Mouse (Mus musculus) lung, postnatal 4 days (tissue): ENCODE measurements around the gene Il17f.
"Not testable (repeated sequence)": the region's sequence is repeated elsewhere in the genome, so short reads cannot be mapped to it uniquely, and the experiment has no call there.

ENCODE experiments used
- DNase-seq, 2 experiments: peaks; one replicate each; pipeline ENCODE4 v3.0.0; 2021

The Il17f gene

DNA sequence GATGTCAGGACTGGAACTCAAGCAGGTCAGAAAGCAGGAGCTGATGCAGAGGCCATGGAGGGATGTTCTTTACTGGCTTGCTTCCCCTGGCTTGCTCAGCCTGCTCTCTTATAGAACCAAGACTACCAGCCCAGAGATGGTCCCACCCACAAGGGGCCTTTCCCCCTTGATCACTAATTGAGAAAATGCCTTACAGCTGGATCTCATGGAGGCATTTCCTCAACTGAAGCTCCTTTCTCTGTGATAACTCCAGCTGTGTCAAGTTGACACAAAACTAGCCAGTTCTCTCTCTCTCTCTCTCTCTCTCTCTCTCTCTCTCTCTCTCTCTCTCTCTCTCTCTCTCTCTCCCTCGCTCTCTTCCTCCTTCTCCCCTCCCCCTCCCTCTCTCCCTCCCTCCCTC, at the start of gene Il17f:
Il17f (minus strand) TSS at position 101 of the 400 bp plus-strand sequence.
- not testable (repeated sequence) for DNase-seq

GRCm38 (mm10) chr1:20839911-20840310, 49.5 kb upstream of the Il17f start:
- no peak for DNase-seq

- DNase-seq: no peak
Observed at GRCm38 (mm10) chr1:20836551-20837125, 46.2 kb upstream of the Il17f start.

GRCm38 (mm10) chr1:20833141-20833511, 42.7 kb upstream of the Il17f start:
- no peak for DNase-seq

DNA sequence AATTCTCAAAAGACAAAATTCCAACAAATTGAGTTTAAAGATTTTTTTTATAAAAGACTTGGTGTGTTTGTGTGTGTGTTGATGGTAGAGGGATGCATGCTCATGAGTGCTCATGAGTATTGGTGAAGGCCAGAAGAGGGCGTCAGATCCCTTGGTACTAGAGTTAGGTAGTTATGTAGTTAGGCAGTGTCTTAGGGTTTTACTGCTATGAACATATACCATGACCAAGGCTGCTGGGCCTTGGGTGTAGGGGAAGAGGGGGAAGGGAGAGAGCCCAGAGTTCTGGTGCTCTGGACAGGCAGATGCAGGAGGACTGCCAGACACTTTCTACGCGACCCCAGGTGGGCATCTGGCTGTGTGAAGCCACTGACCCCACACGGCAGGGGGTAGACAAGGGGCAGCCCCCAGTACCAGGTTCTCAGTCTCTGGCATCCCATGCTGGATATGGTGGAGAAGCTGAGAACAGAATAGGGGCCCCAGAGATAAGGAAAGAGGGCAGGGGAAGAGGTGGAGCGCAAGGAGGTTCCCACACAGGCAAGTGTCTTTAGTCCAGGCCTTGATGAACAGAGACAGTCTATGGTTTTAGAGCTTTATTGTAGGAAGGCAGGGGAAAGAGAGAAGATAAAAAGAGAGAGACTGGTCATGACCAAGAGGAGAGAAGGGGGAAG, 42.2 kb upstream of the Il17f start:
- no peak for DNase-seq

DNA sequence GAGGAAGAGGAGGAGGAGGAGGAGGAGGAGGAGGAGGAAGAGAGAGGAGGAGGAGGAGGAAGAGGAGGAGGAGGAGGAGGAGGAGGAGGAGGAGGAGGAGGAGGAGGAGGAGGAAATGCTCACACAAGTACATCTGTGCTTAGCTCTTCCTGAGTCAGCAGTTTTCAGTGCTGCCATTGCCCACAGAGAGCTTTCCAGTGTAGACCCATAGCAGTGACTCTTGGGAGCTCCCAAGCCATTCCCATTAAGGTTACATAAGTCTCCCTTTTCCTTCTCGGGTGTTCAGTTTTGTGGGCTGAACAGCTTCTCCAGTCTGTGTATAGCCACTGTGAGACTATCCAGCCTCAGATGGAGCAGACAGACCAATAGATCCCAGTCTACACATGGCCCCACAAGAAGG, 40.1 kb upstream of the Il17f start:
- no peak for DNase-seq

- DNase-seq: no peak
Observed at GRCm38 (mm10) chr1:20828061-20828460, 37.6 kb upstream of the Il17f start.

DNA sequence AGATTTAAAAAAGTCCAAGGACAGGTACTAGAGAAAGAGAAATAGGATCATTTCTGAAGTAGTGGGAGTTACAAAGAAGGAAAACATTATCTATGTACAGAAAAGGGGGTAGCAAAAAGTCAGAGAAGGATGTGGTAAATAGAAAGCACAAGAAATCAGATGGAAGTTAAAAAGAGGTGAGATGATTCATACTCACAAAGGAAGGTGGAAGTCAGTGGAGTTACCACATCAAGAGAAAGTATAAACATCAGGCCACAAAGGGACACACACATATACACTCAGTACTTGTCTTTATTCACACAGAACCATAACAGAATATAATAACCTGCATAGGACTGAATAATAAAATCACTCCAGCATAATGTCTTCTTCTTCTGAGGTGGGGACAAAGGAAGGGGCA, 34.6 kb upstream of the Il17f start:
- no peak for DNase-seq

- DNase-seq: no peak
Observed at GRCm38 (mm10) chr1:20823906-20824305, 33.5 kb upstream of the Il17f start.

DNA sequence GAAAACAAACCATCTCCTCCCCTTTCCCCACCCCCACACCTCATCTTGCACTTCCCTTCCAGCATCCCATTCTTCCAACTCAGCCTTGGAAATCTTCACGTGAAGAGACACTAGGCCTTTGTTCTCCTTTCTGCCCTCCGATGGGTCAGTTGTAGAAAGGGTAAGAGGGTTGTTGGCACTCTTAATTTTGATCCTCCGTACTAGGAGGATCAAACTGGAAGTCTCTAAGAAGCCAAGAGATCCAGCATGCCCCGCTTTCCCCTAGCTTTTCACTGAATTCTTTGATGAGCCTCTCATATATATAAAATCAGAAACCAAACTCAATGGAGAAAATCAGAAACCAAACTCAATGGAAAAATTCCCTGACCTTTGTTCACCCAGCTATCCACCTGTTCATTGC, 33.1 kb upstream of the Il17f start:
- no peak for DNase-seq

GRCm38 (mm10) chr1:20820959-20821358, 30.5 kb upstream of the Il17f start:
- DNase-seq: no peak

DNA sequence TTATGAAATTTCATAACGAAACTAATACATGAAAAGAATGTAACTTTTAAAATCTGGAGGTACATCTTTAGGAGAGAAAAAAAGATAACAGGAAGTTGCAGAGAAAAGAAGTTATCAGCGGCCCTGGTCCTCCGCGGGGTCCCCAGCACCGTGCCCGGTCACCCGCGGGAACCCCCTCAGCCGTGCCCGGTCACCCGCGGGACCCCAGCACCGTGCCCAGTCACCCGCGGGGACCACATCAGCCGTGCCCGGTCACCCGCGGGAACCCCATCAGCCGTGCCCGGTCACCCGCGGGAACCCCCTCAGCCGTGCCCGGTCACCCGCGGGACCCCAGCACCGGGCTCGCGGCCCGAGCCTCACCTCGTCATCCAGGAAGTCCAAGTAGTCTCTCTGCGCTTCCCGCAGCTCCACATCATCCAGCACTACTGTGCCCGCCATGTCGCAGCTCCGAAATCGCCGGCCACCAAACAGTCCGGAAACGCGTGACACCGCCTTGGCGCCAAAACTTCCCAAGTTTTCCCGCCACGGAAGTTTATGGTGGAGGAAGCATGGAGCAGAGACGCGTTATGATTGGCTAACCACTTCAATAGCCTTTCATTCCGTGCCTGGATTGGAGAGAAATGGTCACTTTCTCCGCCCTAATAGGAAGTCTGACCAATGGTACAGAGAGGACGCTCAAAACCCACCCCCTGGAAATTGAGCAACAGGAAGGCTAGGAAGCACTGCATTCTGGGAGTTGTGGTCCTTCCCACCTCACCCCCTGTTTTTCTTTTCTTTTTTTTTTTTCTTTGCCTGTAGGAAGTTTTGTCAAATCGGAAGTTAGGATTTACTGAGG, 29.6 kb upstream of the Il17f start, which contains the start of gene Mcm3:
Mcm3 (minus strand) TSS at position 542 of the 835 bp plus-strand sequence.
- peak; percentile 91 to 92 for DNase-seq

DNA sequence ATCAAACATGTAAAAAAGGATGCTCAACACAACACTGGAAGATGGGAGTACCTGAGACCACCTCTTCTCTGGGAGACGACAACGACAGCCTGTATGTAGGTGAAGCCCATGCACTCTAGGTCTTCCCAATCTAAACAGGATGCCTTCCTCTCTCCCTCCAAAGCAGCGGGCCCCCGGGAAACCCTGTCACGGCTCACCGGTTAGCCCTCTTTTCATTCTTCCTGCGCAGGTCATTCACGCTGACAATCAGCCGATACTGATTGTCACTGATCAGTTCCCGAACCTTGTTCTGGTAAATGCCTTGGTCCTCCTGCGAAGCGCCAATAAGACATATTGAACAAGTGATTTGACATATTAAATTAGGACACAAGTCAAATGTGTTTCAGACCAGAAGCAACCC, 27.2 kb upstream of the Il17f start:
- DNase-seq: no peak

- DNase-seq: peak; percentile 15 to 35
Observed at GRCm38 (mm10) chr1:20817172-20817571, 26.8 kb upstream of the Il17f start.

- no peak for DNase-seq
Observed at GRCm38 (mm10) chr1:20814521-20814920, 24.1 kb upstream of the Il17f start.

GRCm38 (mm10) chr1:20804526-20804925, 14.1 kb upstream of the Il17f start:
- DNase-seq: no peak

- peak in 1 of 2 experiments; percentile 9 for DNase-seq
Observed at GRCm38 (mm10) chr1:20801682-20802390, 11.4 kb upstream of the Il17f start.

DNA sequence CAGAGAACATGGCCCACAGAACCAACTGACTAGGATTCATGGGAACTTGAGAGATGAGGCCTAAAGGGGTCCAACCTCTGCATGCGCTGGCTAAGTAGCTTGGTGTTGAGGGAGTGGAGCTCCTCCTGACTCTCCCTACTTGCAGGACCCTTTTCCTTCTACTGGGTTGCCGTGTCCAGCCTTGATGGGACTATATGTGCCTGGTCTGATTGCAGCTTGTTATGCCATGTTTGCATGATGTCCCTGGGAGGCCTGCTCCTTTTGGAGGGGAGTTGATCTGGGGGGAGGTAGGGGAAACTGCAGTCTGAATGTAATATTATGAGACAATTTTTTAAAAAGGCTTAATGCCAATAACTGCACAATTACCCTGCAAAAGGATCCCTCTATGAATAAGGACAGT, 10.9 kb upstream of the Il17f start:
- no peak for DNase-seq

GRCm38 (mm10) chr1:20795178-20795577, 4.8 kb upstream of the Il17f start:
- no peak for DNase-seq

- no peak for DNase-seq
Observed at GRCm38 (mm10) chr1:20794760-20795159, 4.3 kb upstream of the Il17f start.

DNA sequence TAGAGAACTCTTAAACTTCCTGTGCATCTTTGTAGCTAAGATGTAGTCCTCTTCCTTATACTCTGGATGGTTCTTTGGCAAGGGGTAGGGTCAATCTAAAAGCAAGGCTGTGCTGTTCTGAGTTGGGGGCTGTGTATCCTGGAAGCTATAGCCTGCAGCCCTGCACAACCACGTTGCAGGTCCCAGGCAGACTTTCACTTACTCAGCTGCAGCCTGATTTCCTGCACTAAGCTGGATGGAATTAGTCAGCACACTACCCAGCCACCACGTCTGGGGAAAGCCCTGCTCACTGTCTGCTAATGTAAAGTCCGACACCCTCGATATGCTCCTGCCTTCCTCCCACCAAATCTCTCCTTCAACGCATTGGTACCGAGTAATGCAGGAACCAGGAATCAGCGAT, 997 bp upstream of the Il17f start:
- no peak for DNase-seq

DNA sequence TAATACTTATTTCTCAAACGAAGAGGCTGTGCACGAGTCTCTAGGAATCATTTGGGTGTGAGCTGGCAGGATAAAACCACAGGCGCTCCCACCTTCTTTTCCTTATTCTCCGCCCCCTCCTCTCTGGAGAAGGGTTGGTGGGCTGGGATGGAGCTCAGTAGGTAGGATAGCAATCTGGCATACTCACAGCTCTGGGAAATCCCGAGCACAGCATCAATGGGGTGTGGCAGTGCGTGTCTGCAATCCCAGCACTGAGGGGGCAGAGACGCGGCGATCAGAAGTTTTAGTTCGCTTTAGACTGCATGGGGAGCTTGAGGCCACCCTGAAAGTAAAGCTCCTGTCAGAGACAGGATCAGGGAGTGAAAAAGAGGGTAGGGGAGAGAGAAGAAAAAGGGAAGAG, 2.0 kb downstream of the Il17f start:
- no peak for DNase-seq

DNA sequence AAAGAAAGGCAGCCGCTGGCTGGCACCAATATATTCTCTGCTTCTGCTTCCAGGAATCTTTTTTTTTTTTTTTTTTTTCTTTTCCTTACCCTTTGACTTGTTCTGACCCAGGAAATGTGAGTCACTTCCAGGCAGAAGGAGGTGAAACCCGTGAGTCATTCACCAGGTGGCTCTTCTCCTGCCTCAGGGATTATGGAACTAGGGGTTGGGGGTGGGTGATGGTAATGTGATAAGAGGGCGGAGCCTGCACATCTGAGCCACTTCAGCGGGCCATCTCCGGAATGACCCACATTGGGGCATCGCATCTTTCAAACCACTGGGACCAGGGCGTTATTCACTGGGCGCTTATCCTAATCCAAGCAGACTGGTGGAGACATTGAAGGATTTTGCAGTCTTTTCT, 3.4 kb downstream of the Il17f start:
- no peak for DNase-seq
